Mouse (Mus musculus) ES-E14 (cell line): ENCODE results near the gene Gid8.

Experiments
- CHD2 ChIP-seq: IDR thresholded peaks from 2 replicates; pipeline ENCODE4 v1.6.1; 2014; ENCODE audit warnings: mild to moderate bottlenecking, low read depth, low read length, inconsistent platforms
- HCFC1 ChIP-seq: IDR thresholded peaks from 2 replicates; pipeline ENCODE4 v1.6.1; 2012; ENCODE audit warnings: low read length, inconsistent platforms, borderline replicate concordance; ENCODE audit not compliant: insufficient read depth
- ZC3H11A ChIP-seq: IDR thresholded peaks from 2 replicates; pipeline ENCODE4 v1.6.1; 2012; ENCODE audit warnings: low read depth, mild to moderate bottlenecking, inconsistent platforms, low read length, borderline replicate concordance

DNA sequence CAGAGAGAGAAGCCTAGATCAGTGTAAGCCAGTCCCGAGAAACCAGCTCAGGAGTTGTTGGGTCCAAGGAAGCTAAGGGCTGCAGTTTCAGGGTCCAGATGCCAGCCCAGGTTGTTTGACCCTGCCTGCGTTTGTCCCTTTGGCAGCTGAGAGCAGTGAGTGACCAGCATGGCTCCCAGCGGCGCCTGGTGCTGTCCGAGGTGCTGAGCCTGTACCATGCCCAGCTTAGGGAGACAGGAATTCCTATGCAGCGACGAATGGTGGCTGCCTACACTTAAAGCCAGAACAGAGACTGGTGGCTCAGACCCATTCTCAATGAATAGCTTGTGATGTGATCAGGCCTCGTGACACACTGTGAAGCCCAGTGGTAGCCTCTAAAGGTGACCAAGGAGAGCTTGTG lies 46.0 kb downstream of the Gid8 start:
- TF ChIP-seq HCFC1, result no peak
- no peak for TF ChIP-seq CHD2
- TF ChIP-seq ZC3H11A, result no peak
